Mouse (Mus musculus) left cerebral cortex, adult 2 months (tissue): ENCODE measurements at regions not wholly inside any gene's neighbourhood (a gene's known extent, or its start where the extent isn't known, plus 50 kb on each side); places are given as distances from the start of the nearest gene placed in this dataset.

ENCODE experiments used
- DNase-seq, 2 experiments: peaks; one replicate each; pipeline ENCODE4 v3.0.0; 2021 to 2022; ENCODE audit warnings: low spot score in 2 of 2, mixed read lengths in 1 of 2; ENCODE audit errors: extremely low spot score in 1 of 2
- H3K27ac ChIP-seq: fragments of 200-600 bp; 2 replicates; pipeline ENCODE4 v1.8.1; 2022
- H3K4me3 ChIP-seq: fragments of 200-600 bp; 2 replicates; pipeline ENCODE4 v1.8.1; 2022
- CTCF ChIP-seq: fragments of 200-600 bp; IDR thresholded peaks from 2 replicates; pipeline ENCODE4 v1.8.1; 2022; ENCODE audit warnings: antibody characterized with exemption, mild to moderate bottlenecking, moderate library complexity
- intact Hi-C: fragments of 180-260 bp; cut with DNase I; formaldehyde crosslinking; loops from one replicate; pipeline ENCODE4 v1.15.1; 2025

DNA sequence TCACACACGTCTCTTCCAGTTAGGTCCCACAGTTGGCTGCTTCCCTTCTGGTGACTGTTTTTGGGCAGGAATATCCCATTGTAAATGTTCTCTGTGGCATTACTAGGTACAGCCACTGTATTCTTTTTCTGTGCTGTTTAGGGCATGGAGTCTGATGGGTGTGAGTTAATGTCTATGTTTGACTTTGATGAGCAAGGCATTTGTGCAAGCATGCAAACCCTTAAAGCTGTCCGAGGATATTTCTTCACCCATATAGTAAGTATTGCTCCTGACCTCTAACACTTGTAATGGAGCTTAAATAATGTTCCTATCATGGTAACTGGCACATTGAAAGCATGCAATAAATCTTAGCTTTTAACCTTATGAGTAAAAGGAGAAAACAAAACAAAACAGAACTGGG, 133.6 kb upstream of the Col8a1 start:
- H3K27ac ChIP-seq: no peak overlapping the region
- no peak for DNase-seq
- intact Hi-C loops: no loop called here
- TF ChIP-seq CTCF: no peak
- no peak overlapping the region for H3K4me3 ChIP-seq

DNA sequence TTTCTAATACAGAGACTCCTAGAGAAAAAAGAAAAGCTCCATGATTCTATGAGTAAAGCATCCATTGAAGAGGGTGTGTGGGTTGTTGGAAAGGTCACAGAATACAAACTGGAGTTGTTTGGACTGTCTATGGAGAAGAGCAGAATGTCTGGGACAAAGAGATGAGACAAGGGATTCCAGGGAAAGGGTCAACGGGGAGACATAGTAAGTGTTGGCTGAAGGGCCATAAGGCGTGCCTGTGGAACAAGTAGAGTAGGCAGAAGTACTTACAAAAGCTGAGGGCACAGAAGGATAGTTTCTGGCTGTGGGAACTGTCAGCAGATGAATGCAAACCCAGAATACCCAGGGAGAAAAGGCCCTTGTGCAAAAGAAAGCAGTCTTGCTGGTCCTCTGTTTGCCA, 134.0 kb upstream of the Col8a1 start:
- TF ChIP-seq CTCF: no peak
- Histone ChIP-seq H3K27ac (no peak overlapping the region), H3K4me3 (no peak overlapping the region)
- no peak for DNase-seq
- intact Hi-C loops: no loop called here

- no peak for DNase-seq
- no peak overlapping the region for H3K4me3 ChIP-seq
- no peak for TF ChIP-seq CTCF
- H3K27ac ChIP-seq: no peak overlapping the region
- intact Hi-C loops: no loop called here
Observed at GRCm38 (mm10) chr16:57890135-57890534, 135.6 kb upstream of the Col8a1 start.

- Histone ChIP-seq H3K27ac (no peak overlapping the region), H3K4me3 (no peak overlapping the region)
- intact Hi-C loops: no loop called here
- no peak for TF ChIP-seq CTCF
- DNase-seq: no peak
Observed at GRCm38 (mm10) chr16:57893111-57893510, 138.6 kb upstream of the Col8a1 start.

- intact Hi-C loops: no loop called here
- no peak overlapping the region for H3K4me3 ChIP-seq
- H3K27ac ChIP-seq: no peak overlapping the region
- no peak for DNase-seq
- TF ChIP-seq CTCF: no peak
Observed at GRCm38 (mm10) chr16:57893698-57894352, 139.3 kb upstream of the Col8a1 start.

DNA sequence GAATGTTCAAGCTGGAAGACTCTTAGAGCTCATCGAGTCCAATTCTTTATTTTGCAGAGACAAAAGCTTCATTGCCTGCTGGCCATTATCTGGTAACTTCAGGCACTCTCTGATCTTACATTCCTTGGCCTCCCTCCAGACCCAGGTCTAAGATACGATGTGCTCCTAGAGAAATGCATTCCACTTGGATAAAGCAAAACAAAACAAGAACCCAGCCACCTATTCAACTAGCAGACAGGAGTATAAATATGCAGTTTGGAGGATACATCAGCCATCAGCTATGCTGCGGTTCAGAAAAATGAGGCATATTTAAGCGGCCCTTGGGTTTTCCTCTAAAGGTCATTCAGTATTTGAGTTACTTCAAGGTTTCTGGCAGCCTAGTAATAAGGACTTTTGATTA, 146.5 kb upstream of the Col8a1 start:
- H3K27ac ChIP-seq: no peak overlapping the region
- H3K4me3 ChIP-seq: no peak overlapping the region
- intact Hi-C loops: no loop called here
- no peak for TF ChIP-seq CTCF
- DNase-seq: no peak

DNA sequence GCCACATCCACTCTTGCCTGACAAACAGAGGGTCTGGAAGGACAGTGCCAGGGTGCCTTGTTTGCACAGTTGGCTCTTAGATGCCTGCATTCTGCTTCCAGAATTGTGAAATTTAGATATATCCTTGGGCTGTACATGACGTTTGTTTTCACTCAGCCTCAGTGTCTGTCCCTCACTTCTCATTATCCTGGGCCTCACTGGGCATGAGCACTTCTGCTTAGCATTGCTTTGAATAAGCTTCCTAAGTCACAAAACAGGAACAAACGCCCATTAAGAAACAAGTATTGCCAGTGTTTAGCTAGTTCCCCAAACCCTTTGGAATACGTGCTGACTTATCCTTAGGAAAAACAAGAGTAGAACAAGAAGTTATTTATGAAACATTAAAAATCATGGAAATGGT, 148.0 kb upstream of the Col8a1 start:
- no peak overlapping the region for H3K4me3 ChIP-seq
- DNase-seq: no peak
- TF ChIP-seq CTCF: no peak
- intact Hi-C loops: no loop called here
- H3K27ac ChIP-seq: no peak overlapping the region

DNA sequence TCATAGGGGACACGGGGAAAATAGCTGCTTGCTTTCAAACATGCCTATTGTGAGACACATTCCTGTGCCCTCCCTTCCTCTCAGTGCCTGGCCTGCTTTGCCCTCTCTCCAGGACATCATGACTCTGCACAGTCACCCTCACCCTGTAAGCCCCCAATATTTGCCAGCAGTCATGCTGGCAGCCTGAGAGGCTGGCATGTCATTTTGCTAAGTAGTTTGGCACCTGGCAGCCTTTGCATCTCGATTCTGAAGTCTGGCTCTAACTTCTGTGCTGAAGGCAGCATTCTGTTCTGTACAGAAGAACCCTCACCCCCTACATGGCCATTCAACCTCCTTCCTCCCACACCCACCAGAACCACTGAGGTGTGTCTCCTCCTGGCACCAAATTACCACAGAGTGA, 157.5 kb upstream of the Col8a1 start:
- no peak overlapping the region for H3K4me3 ChIP-seq
- no peak for DNase-seq
- TF ChIP-seq CTCF: no peak
- intact Hi-C loops: no loop called here
- H3K27ac ChIP-seq: no peak overlapping the region

DNA sequence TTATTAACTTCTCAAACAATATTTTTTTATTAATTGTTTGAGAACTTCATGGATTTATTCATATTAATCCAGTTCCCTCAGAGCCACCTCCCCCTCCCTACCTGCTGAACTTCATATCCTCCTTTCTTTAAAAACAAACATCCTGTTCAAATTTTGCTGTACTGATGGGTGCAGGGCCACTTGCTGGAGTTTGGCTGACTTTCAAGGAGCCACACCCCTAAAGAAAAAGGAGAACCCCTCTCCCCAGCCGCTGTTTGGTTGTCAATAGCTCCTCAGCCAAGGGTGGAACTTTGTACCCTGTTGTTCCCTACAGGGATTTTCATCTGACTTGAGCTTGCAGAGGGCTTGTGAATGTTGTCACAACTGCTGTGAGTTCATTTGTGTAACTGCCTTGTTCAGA, 160.0 kb upstream of the Col8a1 start:
- Histone ChIP-seq H3K4me3 (no peak overlapping the region), H3K27ac (no peak overlapping the region)
- intact Hi-C loops: no loop called here
- DNase-seq: no peak
- no peak for TF ChIP-seq CTCF

DNA sequence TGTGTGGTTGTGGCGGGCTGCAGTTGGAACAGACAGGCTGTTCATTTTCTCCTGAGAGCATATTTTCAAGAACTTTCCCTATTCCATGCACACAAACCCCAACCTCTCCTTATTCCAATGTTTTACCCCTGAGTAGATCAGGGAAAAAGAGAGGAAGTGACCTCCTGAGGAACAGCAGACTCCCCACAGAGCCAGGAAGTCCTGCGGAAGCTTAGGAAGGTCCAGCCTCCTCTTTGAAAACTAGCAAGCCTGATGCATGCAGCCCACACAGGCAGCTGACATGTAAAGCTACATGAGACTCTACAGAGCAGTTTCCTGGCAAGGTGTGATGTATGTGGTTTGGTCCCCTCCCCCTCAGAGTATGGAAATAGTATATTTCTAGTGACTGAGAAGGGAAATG, 160.9 kb upstream of the Col8a1 start:
- intact Hi-C loops: no loop called here

DNA sequence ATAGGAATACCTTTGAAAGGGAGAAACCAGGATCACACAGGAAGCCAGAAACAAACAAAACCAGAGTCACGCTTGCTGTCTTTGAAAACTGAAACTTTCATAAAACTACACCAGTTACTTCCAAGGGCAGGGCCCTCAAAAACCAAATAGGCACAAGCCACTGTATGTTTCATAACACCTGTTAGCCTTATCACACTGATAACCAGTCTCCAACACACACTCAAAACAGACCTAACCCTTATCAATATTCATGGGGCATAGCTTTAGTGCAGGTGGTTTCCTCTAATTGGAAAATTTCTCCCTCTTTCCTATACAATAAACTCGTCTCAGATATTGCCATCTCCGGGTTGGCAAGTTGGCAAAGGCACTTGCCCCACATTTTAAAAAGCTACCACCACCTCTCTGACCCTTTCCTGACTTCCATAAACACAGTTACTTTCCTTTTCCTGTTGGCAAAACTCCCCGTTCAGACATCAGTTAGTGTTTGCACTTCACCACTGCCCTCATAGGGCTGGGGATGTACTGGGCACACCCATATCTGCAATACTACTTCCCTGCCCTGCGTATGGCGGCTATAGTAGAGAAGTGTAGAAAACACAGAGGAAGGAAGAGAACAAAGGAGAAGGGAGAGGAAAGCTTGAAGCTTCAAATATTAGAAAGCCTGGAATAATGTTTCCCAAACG, 169.1 kb upstream of the Col8a1 start:
- intact Hi-C loops: no loop called here
- DNase-seq: no peak
- Histone ChIP-seq H3K4me3 (no peak overlapping the region), H3K27ac (no peak overlapping the region)
- no peak for TF ChIP-seq CTCF

More for the DNA sequence above, 160.9 kb upstream of the Col8a1 start:
- Histone ChIP-seq H3K27ac (no peak overlapping the region), H3K4me3 (no peak overlapping the region)
- DNase-seq: no peak
- no peak for TF ChIP-seq CTCF

DNA sequence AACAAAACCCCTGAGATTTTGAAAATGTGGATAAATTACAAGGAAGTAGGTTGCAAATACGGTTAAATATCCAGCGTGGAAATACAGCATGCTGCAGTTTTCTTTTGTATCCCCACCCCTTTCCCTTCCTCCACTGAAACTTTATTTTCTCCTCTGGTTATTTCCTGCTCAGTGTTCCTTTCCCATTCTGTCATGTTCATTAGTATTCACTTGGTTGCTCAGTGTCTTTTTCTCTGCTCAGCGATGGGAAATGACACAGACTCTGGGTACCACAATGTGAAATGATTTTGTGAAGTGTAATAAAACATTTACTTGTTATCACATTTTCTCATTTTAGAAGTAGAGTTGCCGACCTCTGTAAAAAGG, 169.6 kb upstream of the Col8a1 start:
- DNase-seq: no peak
- Histone ChIP-seq H3K4me3 (no peak overlapping the region), H3K27ac (no peak overlapping the region)
- intact Hi-C loops: no loop called here
- TF ChIP-seq CTCF: no peak

- no peak overlapping the region for H3K27ac ChIP-seq
- no peak for TF ChIP-seq CTCF
- intact Hi-C loops: no loop called here
- DNase-seq: no peak
- H3K4me3 ChIP-seq: no peak overlapping the region
Observed at GRCm38 (mm10) chr16:57927816-57928215, 173.3 kb upstream of the Col8a1 start.
